Mouse (Mus musculus): ENCODE results near the gene Fam43b.

The Fam43b gene

GRCm38 (mm10) chr4:138395087-138395970, 999 bp downstream of the Fam43b start:
- peak; percentile 51 to 75 for DNase-seq (ENCODE audit: inconsistent age in 2 of 2, low spot score in 1 of 2)

- DNase-seq (ENCODE audit: inconsistent age in 2 of 2, low spot score in 1 of 2), result no peak
Measured at GRCm38 (mm10) chr4:138393703-138394102, 2.6 kb downstream of the Fam43b start.

- no peak for DNase-seq (ENCODE audit: inconsistent age in 2 of 2, low spot score in 1 of 2)
Measured at GRCm38 (mm10) chr4:138383789-138384188, 12.5 kb downstream of the Fam43b start.

- peak in 1 of 2 experiments; percentile 55 for DNase-seq (ENCODE audit: inconsistent age in 2 of 2, low spot score in 1 of 2)
Measured at GRCm38 (mm10) chr4:138382462-138382861, 13.9 kb downstream of the Fam43b start.

DNA sequence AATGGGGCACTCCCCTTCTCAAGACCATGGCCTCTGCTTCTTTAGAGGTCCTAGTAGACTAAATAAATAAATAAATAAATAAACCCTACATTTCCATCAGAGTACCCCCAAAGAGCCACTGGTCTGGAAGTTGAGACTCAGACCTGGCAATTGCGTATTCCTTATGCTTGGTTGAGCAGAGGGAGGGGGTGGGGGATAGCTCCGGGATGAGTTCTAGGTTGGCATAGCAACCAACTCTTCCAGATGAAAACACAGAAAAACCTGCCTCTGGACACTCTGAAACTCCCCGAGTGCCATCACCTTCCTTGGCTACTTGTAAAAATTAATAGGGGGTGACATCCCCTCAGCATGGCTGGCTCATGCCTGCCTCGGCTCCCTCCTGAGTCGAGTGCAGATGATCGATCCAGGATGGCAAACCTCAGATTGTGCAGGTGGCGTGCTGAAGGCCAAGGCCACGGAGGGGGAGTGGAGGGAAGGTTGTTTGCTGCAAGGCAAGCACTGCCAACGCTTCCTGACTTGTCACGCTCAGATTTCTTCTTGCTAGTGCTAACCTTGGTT, 16.1 kb downstream of the Fam43b start:
- DNase-seq (ENCODE audit: inconsistent age in 2 of 2, low spot score in 1 of 2), result peak in 1 of 2 experiments; percentile 47

DNA sequence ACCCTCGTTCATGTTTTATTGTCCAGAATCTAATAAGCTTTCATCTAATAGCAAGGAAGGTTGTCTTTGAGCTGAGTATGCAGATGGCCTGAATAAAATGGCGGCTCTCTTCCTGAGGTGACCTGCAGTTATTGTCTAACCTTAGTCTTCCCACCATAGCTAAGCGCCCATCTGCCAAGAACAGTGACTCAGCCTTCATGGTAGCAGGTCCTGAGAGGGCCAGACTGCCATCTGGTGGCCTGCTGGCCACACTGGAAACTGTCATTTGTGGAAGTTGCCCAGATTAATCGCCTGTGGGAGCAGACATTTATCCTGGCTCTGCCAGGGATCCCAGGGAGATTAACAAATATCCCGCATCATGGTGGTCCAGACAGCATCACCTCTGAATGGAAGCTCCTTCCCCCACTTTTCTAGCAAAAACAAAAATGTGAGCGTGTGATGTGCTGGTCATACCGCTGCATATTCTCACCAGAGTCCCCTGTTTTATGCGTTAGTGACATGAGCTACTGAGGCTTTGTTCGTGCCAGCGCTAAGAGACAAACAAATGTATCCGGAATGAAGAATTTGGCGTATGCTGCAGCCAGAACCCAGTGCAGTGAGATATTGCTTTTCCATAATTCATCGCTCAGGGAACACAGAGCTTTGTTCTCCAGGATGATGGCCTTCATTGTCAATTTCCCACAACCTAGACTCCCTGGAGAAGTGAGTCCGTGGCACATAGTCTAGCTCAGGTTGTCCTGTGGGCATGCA, 17.1 kb downstream of the Fam43b start:
- DNase-seq (ENCODE audit: inconsistent age in 2 of 2, low spot score in 1 of 2), result peak; percentile 84 to 92

DNA sequence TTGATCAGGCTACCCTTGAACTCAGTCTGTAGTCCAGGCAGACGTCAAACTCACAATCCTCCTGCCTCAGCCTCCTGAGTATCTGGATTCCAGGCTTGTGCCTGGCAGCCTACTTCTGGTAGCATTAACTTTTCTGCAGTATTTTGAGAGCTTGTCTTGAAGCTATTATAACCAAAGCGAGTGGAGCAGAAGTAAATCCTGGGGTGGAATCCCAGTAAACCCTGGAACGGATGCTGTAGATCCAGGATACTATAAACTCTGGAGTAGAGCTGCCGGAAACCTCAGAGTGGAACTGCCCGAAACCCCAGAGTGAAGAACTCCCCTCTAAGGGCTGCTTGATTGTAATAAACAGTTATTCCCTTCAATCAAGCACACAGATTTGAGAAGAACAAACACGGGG, 18.8 kb downstream of the Fam43b start:
- DNase-seq (ENCODE audit: inconsistent age in 2 of 2, low spot score in 1 of 2), result peak in 1 of 2 experiments; percentile 83

GRCm38 (mm10) chr4:138375117-138375516, 21.2 kb downstream of the Fam43b start:
- no peak for DNase-seq (ENCODE audit: inconsistent age in 2 of 2, low spot score in 1 of 2)

DNA sequence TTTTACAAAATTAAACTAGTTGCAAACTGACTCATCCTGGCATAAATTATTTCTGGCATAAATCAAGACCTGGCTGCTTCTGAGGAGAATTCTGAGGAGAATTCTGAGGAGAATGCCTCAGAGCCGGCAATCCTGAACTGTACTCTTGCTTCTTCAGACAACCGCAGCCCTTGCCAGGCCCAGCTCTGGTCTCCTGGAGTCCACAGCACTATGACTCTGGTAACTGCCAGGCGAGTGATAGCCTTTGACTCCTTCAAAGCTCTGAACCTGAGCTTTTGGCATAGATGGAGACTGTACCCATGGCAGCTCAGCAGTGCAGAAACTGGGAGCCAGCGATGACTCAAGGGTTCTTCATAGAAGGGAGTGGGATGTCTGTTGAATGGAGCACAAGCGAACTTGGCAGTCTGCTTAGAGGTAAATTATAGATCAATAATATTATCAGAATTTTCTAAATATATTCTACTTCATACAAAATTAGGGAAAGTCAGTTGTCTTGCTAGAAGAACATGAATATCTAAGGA, 25.3 kb downstream of the Fam43b start:
- DNase-seq (ENCODE audit: inconsistent age in 2 of 2, low spot score in 1 of 2), result no peak

- DNase-seq (ENCODE audit: inconsistent age in 2 of 2, low spot score in 1 of 2), result no peak
Measured at GRCm38 (mm10) chr4:138368498-138369260, 27.6 kb downstream of the Fam43b start.

DNA sequence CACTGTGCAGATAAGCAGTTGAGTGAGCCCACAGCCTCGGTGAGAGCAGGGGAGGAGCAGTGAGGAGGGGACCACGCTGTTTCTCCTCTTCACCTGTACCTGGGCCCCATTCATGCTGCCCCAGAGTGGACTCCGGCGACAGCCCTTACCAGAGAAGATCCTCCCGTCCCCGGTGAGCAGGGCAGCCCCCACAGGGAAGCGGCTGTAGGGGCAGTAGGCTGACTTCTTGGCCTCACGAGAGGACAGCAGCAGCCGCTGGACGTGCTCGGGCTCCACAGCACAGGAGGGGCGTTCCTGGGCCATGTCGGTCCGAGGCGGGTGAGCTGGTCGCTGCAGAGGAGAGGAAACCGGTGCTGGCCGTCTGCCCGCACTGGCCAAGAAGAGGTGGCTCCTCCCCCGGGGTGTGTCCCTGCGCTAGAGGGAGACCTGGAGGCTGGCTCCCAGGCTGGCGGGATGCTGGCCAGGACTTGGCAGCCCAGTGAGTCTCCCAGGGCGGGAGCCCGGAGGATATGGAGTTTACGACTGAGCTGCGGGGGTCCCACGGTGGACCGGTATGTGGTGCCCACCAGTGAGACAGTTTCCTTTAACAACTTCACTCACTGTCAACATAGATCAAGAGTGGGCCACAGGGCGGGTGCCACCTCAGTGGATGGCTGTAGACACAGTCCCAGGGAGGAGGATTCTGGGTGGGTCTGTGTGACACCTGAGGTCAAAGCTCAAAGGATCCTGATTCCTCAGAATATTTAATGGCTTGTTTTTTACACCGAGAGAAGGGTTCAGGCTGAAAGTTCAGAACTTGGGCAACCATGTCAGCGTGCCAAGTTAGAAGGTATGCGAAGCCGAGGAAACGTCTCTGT, 28.5 kb downstream of the Fam43b start, which contains the start of gene Cda:
Cda (minus strand) TSS at position 352 of the 857 bp plus-strand sequence.
- DNase-seq (ENCODE audit: inconsistent age in 2 of 2, low spot score in 1 of 2), result peak; percentile 87 to 95

DNA sequence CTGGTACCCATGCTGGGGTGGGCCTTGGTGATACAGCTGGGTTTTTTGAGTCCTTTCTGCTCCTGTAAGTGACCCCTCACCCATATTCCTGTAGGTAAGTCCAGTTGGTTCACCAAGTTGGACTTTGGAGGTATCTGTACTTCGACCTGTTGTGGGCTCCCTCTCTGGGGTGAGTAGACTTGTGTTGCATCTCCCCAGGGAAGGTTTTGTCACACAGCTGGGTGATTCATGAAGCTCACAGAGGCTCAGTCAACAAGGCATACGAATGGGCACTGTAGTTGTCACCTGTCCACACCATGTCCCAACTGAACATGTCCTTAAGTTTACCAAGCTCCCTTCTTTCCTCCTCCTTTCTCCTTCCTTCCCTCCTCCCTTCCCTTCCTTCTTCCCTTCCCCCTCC, 29.8 kb downstream of the Fam43b start:
- DNase-seq (ENCODE audit: inconsistent age in 2 of 2, low spot score in 1 of 2), result no peak

- DNase-seq (ENCODE audit: inconsistent age in 2 of 2, low spot score in 1 of 2), result no peak
Measured at GRCm38 (mm10) chr4:138363511-138363910, 32.8 kb downstream of the Fam43b start.

- DNase-seq (ENCODE audit: inconsistent age in 2 of 2, low spot score in 1 of 2), result peak in 1 of 2 experiments; percentile 72
Measured at GRCm38 (mm10) chr4:138362883-138363282, 33.4 kb downstream of the Fam43b start.

DNA sequence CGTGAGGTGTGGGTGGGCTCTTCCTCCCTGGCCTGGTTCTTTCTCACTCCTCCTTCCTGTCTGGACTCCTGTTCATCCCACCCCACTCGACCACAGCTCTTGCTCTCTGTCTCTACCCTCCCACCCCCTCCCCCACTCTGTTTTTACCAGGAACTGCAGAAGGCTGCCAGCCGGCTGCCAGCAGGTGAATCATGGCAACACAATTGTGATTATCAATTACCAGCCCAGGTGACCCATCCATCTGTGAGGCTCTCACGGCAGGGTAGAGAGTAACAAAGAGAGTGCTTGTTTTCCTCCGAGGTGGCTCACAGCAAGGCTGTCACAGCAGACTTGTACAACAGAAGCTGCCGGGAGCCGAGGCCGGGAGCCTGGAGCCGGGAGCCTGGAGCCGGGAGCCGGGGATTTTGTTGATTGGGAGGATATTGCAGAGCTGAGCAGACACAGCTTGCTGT, 34.9 kb downstream of the Fam43b start:
- DNase-seq (ENCODE audit: inconsistent age in 2 of 2, low spot score in 1 of 2), result no peak

- DNase-seq (ENCODE audit: inconsistent age in 2 of 2, low spot score in 1 of 2), result no peak
Measured at GRCm38 (mm10) chr4:138358176-138358575, 38.2 kb downstream of the Fam43b start.

DNA sequence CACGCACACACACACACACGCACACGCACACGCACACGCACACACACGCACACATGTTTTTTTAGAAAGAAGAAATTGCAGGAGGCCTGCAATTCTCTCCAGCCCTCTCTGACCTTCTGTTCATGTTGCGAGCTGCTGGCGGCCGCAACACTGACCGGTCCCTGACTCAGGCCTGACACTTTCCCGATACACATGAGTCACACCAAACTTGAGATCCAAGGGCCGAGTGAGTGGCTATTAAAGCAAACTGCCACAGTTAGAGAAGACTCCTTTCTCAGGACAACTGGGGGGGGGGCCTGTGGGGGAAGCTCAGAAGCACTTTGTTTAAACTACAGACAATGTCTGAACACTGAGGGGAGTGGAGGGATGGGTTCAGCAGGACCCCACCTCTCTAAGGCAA, 39.8 kb downstream of the Fam43b start:
- peak; percentile 73 to 85 for DNase-seq (ENCODE audit: inconsistent age in 2 of 2, low spot score in 1 of 2)

DNA sequence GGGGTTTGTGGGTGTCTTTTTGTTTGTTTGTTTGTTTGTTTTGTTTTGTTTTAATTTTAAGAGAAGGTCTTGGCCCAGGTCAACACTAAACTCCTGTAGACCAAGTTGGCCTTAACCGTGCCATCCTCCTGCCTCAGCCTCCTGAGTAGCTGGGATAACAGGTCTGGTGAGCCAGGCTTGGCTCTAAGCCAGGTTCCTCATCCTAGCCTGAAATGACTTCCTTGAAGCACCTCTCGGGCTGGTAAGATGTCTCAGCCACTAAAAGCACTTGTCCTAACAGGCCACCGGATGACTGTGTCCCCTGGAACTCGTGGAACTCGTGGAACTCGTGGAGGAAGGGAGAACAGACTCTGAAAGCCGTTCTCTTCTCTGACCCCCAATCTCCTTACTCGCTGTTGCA, 40.2 kb downstream of the Fam43b start:
- no peak for DNase-seq (ENCODE audit: inconsistent age in 2 of 2, low spot score in 1 of 2)

- no peak for DNase-seq (ENCODE audit: inconsistent age in 2 of 2, low spot score in 1 of 2)
Measured at GRCm38 (mm10) chr4:138355496-138355895, 40.8 kb downstream of the Fam43b start.
